Mouse (Mus musculus) urinary bladder, postnatal 25 days (tissue): ENCODE results near the gene Erh.

ENCODE experiments used
- DNase-seq: peaks from one replicate; pipeline ENCODE4 v3.0.0; 2022; ENCODE audit warnings: low spot score

Erh gene

GRCm38 (mm10) chr12:80643693-80644505 is at the start of gene Erh, which contains the start of gene Slc39a9:
Erh (minus strand) TSS chr12:80644341.
Slc39a9 (plus strand) TSS chr12:80643883.
- peak; percentile 86 for DNase-seq

- no peak for DNase-seq
Observed at GRCm38 (mm10) chr12:80693700-80694099, 49.6 kb upstream of the Erh start.

GRCm38 (mm10) chr12:80692269-80692972 is 48.3 kb upstream of the Erh start, which contains the start of gene Plekhd1:
Plekhd1 (plus strand) TSS chr12:80692591.
- DNase-seq = peak; percentile 49

GRCm38 (mm10) chr12:80691671-80692091 is 47.5 kb upstream of the Erh start:
- DNase-seq = no peak

- no peak for DNase-seq
Observed at GRCm38 (mm10) chr12:80689696-80690095, 45.6 kb upstream of the Erh start.

- no peak for DNase-seq
Observed at GRCm38 (mm10) chr12:80687788-80688211, 43.7 kb upstream of the Erh start.

GRCm38 (mm10) chr12:80684316-80684715 is 40.2 kb upstream of the Erh start:
- DNase-seq = no peak

GRCm38 (mm10) chr12:80683554-80683953 is 39.4 kb upstream of the Erh start:
- no peak for DNase-seq

- DNase-seq = peak; percentile 20
Observed at GRCm38 (mm10) chr12:80681340-80681739, 37.2 kb upstream of the Erh start.

GRCm38 (mm10) chr12:80673170-80673569 is 29.0 kb upstream of the Erh start:
- peak; percentile 49 for DNase-seq

GRCm38 (mm10) chr12:80668391-80668790 is 24.2 kb upstream of the Erh start:
- no peak for DNase-seq

GRCm38 (mm10) chr12:80663935-80664334 is 19.8 kb upstream of the Erh start:
- DNase-seq = no peak

- no peak for DNase-seq
Observed at GRCm38 (mm10) chr12:80662322-80662721, 18.2 kb upstream of the Erh start.

- no peak for DNase-seq
Observed at GRCm38 (mm10) chr12:80658661-80659060, 14.5 kb upstream of the Erh start.

GRCm38 (mm10) chr12:80654659-80655025 is 10.5 kb upstream of the Erh start:
- no peak for DNase-seq

- peak; percentile 28 for DNase-seq
Observed at GRCm38 (mm10) chr12:80653951-80654658, 10.0 kb upstream of the Erh start.

GRCm38 (mm10) chr12:80646377-80646776 is 2.2 kb upstream of the Erh start:
- no peak for DNase-seq

GRCm38 (mm10) chr12:80644506-80644868 is 346 bp upstream of the Erh start:
- no peak for DNase-seq

GRCm38 (mm10) chr12:80642725-80643692 is 1.1 kb downstream of the Erh start:
- peak; percentile 47 for DNase-seq

- DNase-seq = no peak
Observed at GRCm38 (mm10) chr12:80631790-80632189, 12.4 kb downstream of the Erh start.

- no peak for DNase-seq
Observed at GRCm38 (mm10) chr12:80620501-80620900, 23.6 kb downstream of the Erh start.
